Mouse (Mus musculus): ENCODE data around the gene Sh2b3. TPM values are rescaled to one million over a fixed set of nuclear protein-coding genes. Genes with fewer than 3 reads are reported as not detected.

Sh2b3 gene
- total RNA-seq, 2 experiments from 2014 or later = 19.9 to 21.6 TPM

- H3K4me3 ChIP-seq = no peak overlapping the region
- no peak for DNase-seq (ENCODE audit: low spot score in 2 of 2)
- no peak for TF ChIP-seq CTCF (conservative IDR thresholded peaks at IDR 0.05)
- H3K27ac ChIP-seq = no peak overlapping the region
Measured at GRCm38 (mm10) chr5:121841516-121841915, 4.1 kb upstream of the Sh2b3 start.

- Histone ChIP-seq H3K27ac (peak overlapping the region; percentile 86), H3K4me3 (no peak overlapping the region; the same call in 1 of the 2 replicates)
- DNase-seq (ENCODE audit: low spot score in 2 of 2) = no peak
- no peak for TF ChIP-seq CTCF (conservative IDR thresholded peaks at IDR 0.05)
Measured at GRCm38 (mm10) chr5:121839128-121839473, 1.7 kb upstream of the Sh2b3 start.

- peak overlapping the region; percentile 86 for H3K27ac ChIP-seq
- H3K4me3 ChIP-seq = peak overlapping the region; percentile 87
- DNase-seq (ENCODE audit: low spot score in 2 of 2) = peak in 1 of 2 experiments; percentile 37
- TF ChIP-seq CTCF (conservative IDR thresholded peaks at IDR 0.05) = no peak
Measured at GRCm38 (mm10) chr5:121838341-121839127, 1.1 kb upstream of the Sh2b3 start.

GRCm38 (mm10) chr5:121836692-121837415 lies 592 bp downstream of the Sh2b3 start:
- H3K4me3 ChIP-seq = peak overlapping the region; percentile 87
- peak overlapping the region; percentile 98 for H3K27ac ChIP-seq
- peak; percentile 22; the same call in 1 of the 2 replicates for TF ChIP-seq CTCF (conservative IDR thresholded peaks at IDR 0.05)
- DNase-seq (ENCODE audit: low spot score in 2 of 2) = peak; percentile 73 to 74

- peak in 1 of 2 experiments; percentile 38 for DNase-seq (ENCODE audit: low spot score in 2 of 2)
- Histone ChIP-seq H3K4me3 (peak overlapping the region; percentile 87), H3K27ac (peak overlapping the region; percentile 98)
- no peak for TF ChIP-seq CTCF (conservative IDR thresholded peaks at IDR 0.05)
Measured at GRCm38 (mm10) chr5:121835949-121836691, 1.3 kb downstream of the Sh2b3 start.

- no peak for DNase-seq (ENCODE audit: low spot score in 2 of 2)
- Histone ChIP-seq H3K27ac (peak overlapping the region; percentile 98; the same call in 1 of the 2 replicates), H3K4me3 (peak overlapping the region; percentile 87)
- no peak for TF ChIP-seq CTCF (conservative IDR thresholded peaks at IDR 0.05)
Measured at GRCm38 (mm10) chr5:121834991-121835747, 2.3 kb downstream of the Sh2b3 start.

- TF ChIP-seq CTCF (conservative IDR thresholded peaks at IDR 0.05) = no peak
- no peak for DNase-seq (ENCODE audit: low spot score in 2 of 2)
- Histone ChIP-seq H3K4me3 (peak overlapping the region; percentile 87; the same call in 1 of the 2 replicates), H3K27ac (peak overlapping the region; percentile 98)
Measured at GRCm38 (mm10) chr5:121834241-121834606, 3.2 kb downstream of the Sh2b3 start.

GRCm38 (mm10) chr5:121833572-121834240 lies 3.7 kb downstream of the Sh2b3 start:
- TF ChIP-seq CTCF (conservative IDR thresholded peaks at IDR 0.05) = no peak
- H3K4me3 ChIP-seq = peak overlapping the region; percentile 87; the same call in 1 of the 2 replicates
- H3K27ac ChIP-seq = peak overlapping the region; percentile 3; the same call in 1 of the 2 replicates
- no peak for DNase-seq (ENCODE audit: low spot score in 2 of 2)

GRCm38 (mm10) chr5:121833159-121833558 lies 4.3 kb downstream of the Sh2b3 start:
- no peak for TF ChIP-seq CTCF (conservative IDR thresholded peaks at IDR 0.05)
- H3K27ac ChIP-seq = peak overlapping the region; percentile 3; the same call in 1 of the 2 replicates
- no peak for DNase-seq (ENCODE audit: low spot score in 2 of 2)
- H3K4me3 ChIP-seq = no peak overlapping the region

- no peak for TF ChIP-seq CTCF (conservative IDR thresholded peaks at IDR 0.05)
- H3K4me3 ChIP-seq = no peak overlapping the region
- H3K27ac ChIP-seq = no peak overlapping the region
- no peak for DNase-seq (ENCODE audit: low spot score in 2 of 2)
Measured at GRCm38 (mm10) chr5:121832376-121833155, 4.9 kb downstream of the Sh2b3 start.

GRCm38 (mm10) chr5:121831002-121831601 lies 6.3 kb downstream of the Sh2b3 start:
- no peak for DNase-seq (ENCODE audit: low spot score in 2 of 2)
- H3K4me3 ChIP-seq = no peak overlapping the region
- no peak overlapping the region for H3K27ac ChIP-seq
- TF ChIP-seq CTCF (conservative IDR thresholded peaks at IDR 0.05) = no peak

All from layer of hippocampus, adult 2 months (tissue).